Mouse (Mus musculus) CD4-positive naive resting alpha-beta T cell, adult 76 days (primary cell): ENCODE data around the gene Txn1. TPM values are rescaled to one million over a fixed set of nuclear protein-coding genes. Genes with fewer than 3 reads are reported as not detected.

Experiments
- total RNA-seq: library from RNA; stranded (reverse); gene quantifications from one replicate; pipeline ENCODE4 v1.2.4, GENCODE M21; 2023

The Txn1 gene
- 46.8 TPM for total RNA-seq

GRCm38 (mm10) chr4:57956029-57956960 lies at the start of gene Txn1:
Txn1 (minus strand) TSS chr4:57956411.

GRCm38 (mm10) chr4:57916201-57916661 lies 40.0 kb downstream of the Txn1 start, which contains the start of gene D630039A03Rik:
D630039A03Rik (minus strand) TSS chr4:57916297.

Other genes with a start within 250 kb of the Txn1 start
- gene Akap2, start 238.8 kb downstream of the Txn1 start, total RNA-seq: 18.9 TPM
- gene D630039A03Rik, start 40.1 kb downstream of the Txn1 start, total RNA-seq: 1.2 TPM
- not detected for gene Txndc8, start 52.7 kb upstream of the Txn1 start, total RNA-seq